Mouse (Mus musculus): ENCODE measurements around the gene Gm6614. TPM values are rescaled to one million over a fixed set of nuclear protein-coding genes. Genes with fewer than 3 reads are reported as not detected.

The Gm6614 gene
- polyA plus RNA-seq, 1 experiment, result not detected

DNA sequence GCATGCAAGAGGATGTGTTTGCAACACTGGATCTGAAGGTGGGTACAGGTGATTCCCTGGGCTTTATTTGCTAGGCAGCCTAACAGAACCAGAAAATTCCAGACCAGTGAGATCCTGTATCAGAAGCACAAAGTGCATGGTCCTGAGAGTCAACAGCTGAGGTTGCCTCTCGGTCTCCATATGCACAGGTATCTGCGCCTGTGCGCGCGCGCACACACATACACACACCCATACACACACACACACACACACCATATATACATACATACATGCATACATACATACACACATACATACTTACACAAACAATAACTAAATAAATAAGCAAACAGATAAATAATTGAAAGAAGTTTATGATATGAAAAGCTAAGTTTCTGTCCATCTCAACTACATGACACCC is 24.4 kb downstream of the Gm6614 start:
- Histone ChIP-seq H3K4me1 (ENCODE audit: control insufficient read depth, insufficient read depth, low read length) (no peaks in the 10 kb centered on the region), H3K4me3 (replicated peaks; ENCODE audit: insufficient read depth, low read depth, low read length) (no peak overlapping the region), H3K27ac (ENCODE audit: insufficient read depth, low read length) (no peak overlapping the region), H3K27me3 (ENCODE audit: control insufficient read depth, insufficient read depth, low read length) (no peaks in the 10 kb centered on the region)
- WGBS, result 96% methylated on average over 6 of the region's 6 CpGs
- DNase-seq, result no peak
- TF ChIP-seq POLR2A (IDR thresholded peaks at IDR 0.05; ENCODE audit: borderline replicate concordance, insufficient read depth, low read length) (no peak), CTCF (IDR thresholded peaks at IDR 0.05; ENCODE audit: borderline replicate concordance, insufficient read depth, low read depth, low read length) (no peak)

- no peak for TF ChIP-seq CTCF (IDR thresholded peaks at IDR 0.05; ENCODE audit: borderline replicate concordance, insufficient read depth, low read depth, low read length)
- TF ChIP-seq POLR2A (IDR thresholded peaks at IDR 0.05; ENCODE audit: borderline replicate concordance, insufficient read depth, low read length), result no peak
- Histone ChIP-seq H3K27me3 (ENCODE audit: control insufficient read depth, insufficient read depth, low read length) (no peaks in the 10 kb centered on the region), H3K4me3 (replicated peaks; ENCODE audit: insufficient read depth, low read depth, low read length) (no peak overlapping the region), H3K27ac (ENCODE audit: insufficient read depth, low read length) (no peak overlapping the region), H3K4me1 (ENCODE audit: control insufficient read depth, insufficient read depth, low read length) (no peaks in the 10 kb centered on the region)
- 81% methylated on average over 3 of the region's 3 CpGs for WGBS
- DNase-seq, result no peak
Measured at GRCm38 (mm10) chr6:141984644-141985043, 26.6 kb downstream of the Gm6614 start.

DNA sequence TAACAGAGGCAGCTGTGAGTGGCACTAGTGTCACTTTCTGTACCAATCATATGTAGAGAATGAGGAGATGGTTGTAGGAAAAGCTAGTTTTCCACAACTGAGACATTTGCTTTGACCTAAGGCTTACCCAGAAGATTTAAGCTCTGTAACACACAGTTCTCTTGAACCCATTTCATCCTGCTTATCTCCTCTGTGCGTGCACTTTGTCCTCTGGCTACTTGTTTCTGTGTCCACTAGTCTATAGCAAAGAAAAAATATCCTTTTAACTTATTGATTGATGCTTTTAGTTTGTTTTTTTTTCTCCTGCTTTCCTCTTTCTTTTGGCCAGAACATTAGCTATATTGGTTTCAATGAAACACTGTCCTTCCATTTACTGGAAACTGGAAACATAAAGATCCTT is 48.8 kb downstream of the Gm6614 start:
- Histone ChIP-seq H3K4me1 (ENCODE audit: control insufficient read depth, insufficient read depth, low read length) (no peaks in the 10 kb centered on the region), H3K27ac (ENCODE audit: insufficient read depth, low read length) (no peak overlapping the region), H3K27me3 (ENCODE audit: control insufficient read depth, insufficient read depth, low read length) (no peaks in the 10 kb centered on the region), H3K4me3 (replicated peaks; ENCODE audit: insufficient read depth, low read depth, low read length) (no peak overlapping the region)
- TF ChIP-seq CTCF (IDR thresholded peaks at IDR 0.05; ENCODE audit: borderline replicate concordance, insufficient read depth, low read depth, low read length) (no peak), POLR2A (IDR thresholded peaks at IDR 0.05; ENCODE audit: borderline replicate concordance, insufficient read depth, low read length) (no peak)
- 91% methylated on average over 1 of the region's 1 CpGs for WGBS
- DNase-seq, result no peak

DNA sequence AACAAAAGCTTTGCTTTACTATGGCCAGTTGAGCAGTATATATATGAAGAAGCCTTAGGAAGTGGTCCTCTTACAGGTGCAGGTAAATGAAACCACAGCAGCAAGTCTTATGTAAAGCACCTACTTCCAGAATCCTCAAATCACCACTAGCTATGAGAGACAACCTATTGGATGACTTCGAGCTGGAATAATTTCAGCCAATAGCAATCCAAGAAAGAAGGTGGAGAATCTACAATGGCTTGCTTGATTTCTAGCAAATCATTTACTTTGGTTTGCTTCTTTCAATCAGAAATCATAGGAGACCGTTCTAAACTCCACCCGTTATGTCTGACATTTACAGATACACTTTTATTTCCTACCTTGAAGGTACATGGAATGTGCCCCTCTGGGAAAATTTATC is 49.4 kb downstream of the Gm6614 start:
- no peaks in the 10 kb centered on the region for H3K4me1 ChIP-seq (ENCODE audit: control insufficient read depth, insufficient read depth, low read length)
- no peaks in the 10 kb centered on the region for H3K27me3 ChIP-seq (ENCODE audit: control insufficient read depth, insufficient read depth, low read length)
- DNase-seq, result no peak
- no peak for TF ChIP-seq POLR2A (IDR thresholded peaks at IDR 0.05; ENCODE audit: borderline replicate concordance, insufficient read depth, low read length)
- no peak for TF ChIP-seq CTCF (IDR thresholded peaks at IDR 0.05; ENCODE audit: borderline replicate concordance, insufficient read depth, low read depth, low read length)
- 90% methylated on average over 3 of the region's 3 CpGs for WGBS
- H3K27ac ChIP-seq (ENCODE audit: insufficient read depth, low read length), result no peak overlapping the region
- H3K4me3 ChIP-seq (replicated peaks; ENCODE audit: insufficient read depth, low read depth, low read length), result no peak overlapping the region

GRCm38 (mm10) chr6:141960482-141960881 is 50.7 kb downstream of the Gm6614 start:
- no peak for DNase-seq
- WGBS, result 82% methylated on average over 5 of the region's 5 CpGs

DNA sequence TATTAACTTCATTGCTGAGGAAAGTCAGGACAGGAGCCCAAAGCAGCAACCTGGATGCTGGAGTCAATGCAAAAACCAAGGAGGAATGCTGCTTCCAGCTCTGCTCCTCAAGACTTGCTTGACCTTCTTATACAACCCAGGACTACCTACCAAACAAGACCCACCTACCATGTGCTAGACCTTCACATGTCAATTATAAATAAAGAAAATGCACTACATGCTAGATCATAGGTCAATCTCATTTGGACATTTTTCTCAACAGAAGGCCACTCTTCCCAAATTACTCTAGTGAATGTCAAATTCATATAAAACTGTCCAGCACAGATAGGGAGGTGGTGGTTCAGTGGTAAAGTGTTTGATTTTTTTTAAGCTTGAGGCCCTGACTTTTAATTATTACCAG is 64.4 kb downstream of the Gm6614 start, which contains the start of gene Slco1a1:
Slco1a1 (minus strand) TSS at position 101 of the 400 bp plus-strand sequence.
- TF ChIP-seq POLR2A (IDR thresholded peaks at IDR 0.05; ENCODE audit: borderline replicate concordance, insufficient read depth, low read length) (no peak), CTCF (IDR thresholded peaks at IDR 0.05; ENCODE audit: borderline replicate concordance, insufficient read depth, low read depth, low read length) (no peak)

More at GRCm38 (mm10) chr6:141960482-141960881, 50.7 kb downstream of the Gm6614 start:
- Histone ChIP-seq H3K27ac (ENCODE audit: insufficient read depth, low read length) (no peak overlapping the region), H3K4me3 (replicated peaks; ENCODE audit: insufficient read depth, low read depth, low read length) (no peak overlapping the region), H3K4me1 (ENCODE audit: control insufficient read depth, insufficient read depth, low read length) (no peaks in the 10 kb centered on the region), H3K27me3 (ENCODE audit: control insufficient read depth, insufficient read depth, low read length) (no peaks in the 10 kb centered on the region)
- TF ChIP-seq POLR2A (IDR thresholded peaks at IDR 0.05; ENCODE audit: borderline replicate concordance, insufficient read depth, low read length) (no peak), CTCF (IDR thresholded peaks at IDR 0.05; ENCODE audit: borderline replicate concordance, insufficient read depth, low read depth, low read length) (no peak)

DNA sequence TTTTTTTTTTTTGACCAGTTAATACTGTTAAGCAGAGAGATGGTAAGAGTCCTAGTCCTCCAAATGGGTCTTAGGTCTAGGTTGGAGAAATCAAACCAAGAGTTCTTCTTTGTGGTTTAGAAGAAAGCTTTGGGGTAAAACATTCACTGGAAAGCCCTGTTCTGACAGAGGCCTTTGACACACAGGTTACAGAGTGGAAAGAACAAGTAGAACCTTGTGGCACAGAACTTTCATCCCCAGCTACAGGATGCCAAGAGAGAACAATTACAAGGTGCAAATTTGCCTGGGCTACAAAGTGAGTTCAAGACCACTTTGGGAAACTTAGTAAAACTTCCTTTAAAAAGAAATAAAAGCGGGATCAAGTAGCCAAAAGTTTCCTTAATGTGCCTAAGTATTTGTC is 70.8 kb downstream of the Gm6614 start:
- no peaks in the 10 kb centered on the region for H3K27me3 ChIP-seq (ENCODE audit: control insufficient read depth, insufficient read depth, low read length)
- TF ChIP-seq POLR2A (IDR thresholded peaks at IDR 0.05; ENCODE audit: borderline replicate concordance, insufficient read depth, low read length) (no peak), CTCF (IDR thresholded peaks at IDR 0.05; ENCODE audit: borderline replicate concordance, insufficient read depth, low read depth, low read length) (no peak)
- no peak overlapping the region for H3K27ac ChIP-seq (ENCODE audit: insufficient read depth, low read length)
- 82% methylated on average over 1 of the region's 1 CpGs for WGBS
- no peak overlapping the region for H3K4me3 ChIP-seq (replicated peaks; ENCODE audit: insufficient read depth, low read depth, low read length)
- H3K4me1 ChIP-seq (ENCODE audit: control insufficient read depth, insufficient read depth, low read length), result no peaks in the 10 kb centered on the region
- DNase-seq, result no peak

More for the DNA sequence above, 64.4 kb downstream of the Gm6614 start, which contains the start of gene Slco1a1:
- DNase-seq, result no peak
- Histone ChIP-seq H3K4me3 (replicated peaks; ENCODE audit: insufficient read depth, low read depth, low read length) (no peak within 1 kb of the TSS), H3K27ac (ENCODE audit: insufficient read depth, low read length) (no peak within 1 kb of the TSS), H3K27me3 (ENCODE audit: control insufficient read depth, insufficient read depth, low read length) (no peaks in the 10 kb centered on the region), H3K4me1 (ENCODE audit: control insufficient read depth, insufficient read depth, low read length) (no peaks in the 10 kb centered on the region)

Other genes with a start within 250 kb of the Gm6614 start
- gene Gm5724, start 237.6 kb downstream of the Gm6614 start, polyA plus RNA-seq (2012; rRNA removed), result not detected in 2 replicates
- gene Slco1a4, start 155.2 kb downstream of the Gm6614 start, polyA plus RNA-seq (2012; rRNA removed), result 43.4 and 47.5 TPM in 2 replicates
- not detected in 2 replicates for gene Slco1a1, start 64.5 kb downstream of the Gm6614 start, polyA plus RNA-seq (2012; rRNA removed)
- 0.03 TPM in 1 of 2 replicates, not detected in the other for gene Slco1a6, start 197.1 kb upstream of the Gm6614 start, polyA plus RNA-seq (2012; rRNA removed)